20 mouse cellular contexts compared by ENCODE assay signal in genomic region chr3:41185305-41186097, GRCm38 (mm10).
DNase-seq lines count a peak whose midpoint lies in the region; ATAC-seq and TF ChIP-seq lines count a peak whose summit lies in the region.
"Had no signal": no experiment of that assay in that cellular context is flagged by ENCODE, and none has a peak within 500 bp of the region (broad histone marks: within the 10 kb centered on the region; RNA-seq: fewer than 3 reads in every experiment).

No protein-coding gene starts in this region.

- no peaks in the 10 kb centered on the region for H3K27me3 ChIP-seq in liver, adult 2 months (ENCODE audit: control insufficient read depth, insufficient read depth, low read length)
- no peaks in the 10 kb centered on the region for H3K27me3 ChIP-seq in liver, embryonic 11.5 days (replicated peaks; ENCODE audit: control insufficient read depth, insufficient read depth, low read length)
- H3K27me3 ChIP-seq in Patski, result no peaks in the 10 kb centered on the region
- H3K27me3 ChIP-seq in thymus, adult 2 months (ENCODE audit: control insufficient read depth, insufficient read depth, low read length), result no peaks in the 10 kb centered on the region
- H3K27me3 ChIP-seq: embryonic facial prominence, embryonic 15.5 days; hindbrain, embryonic 15.5 days; kidney, embryonic 15.5 days; midbrain, embryonic 12.5 days had no signal

- H3K9me3 ChIP-seq in liver, embryonic 11.5 days (ENCODE audit: control insufficient read depth, low read length), result no peaks in the 10 kb centered on the region
- H3K9me3 ChIP-seq: embryonic facial prominence, embryonic 15.5 days; hindbrain, embryonic 15.5 days; kidney, embryonic 15.5 days; limb, embryonic 13.5 days; midbrain, embryonic 12.5 days had no signal

- no peak overlapping the region for H3K4me2 ChIP-seq in liver, embryonic 11.5 days
- H3K4me2 ChIP-seq: embryonic facial prominence, embryonic 15.5 days; hindbrain, embryonic 15.5 days; kidney, embryonic 15.5 days; limb, embryonic 13.5 days; lung, embryonic 14.5 days; midbrain, embryonic 12.5 days had no signal

- no peaks in the 10 kb centered on the region for H3K36me3 ChIP-seq in liver, adult 2 months (ENCODE audit: control insufficient read depth, insufficient read depth, low read length)
- H3K36me3 ChIP-seq in liver, embryonic 11.5 days (ENCODE audit: control insufficient read depth, insufficient read depth, low read length), result no peaks in the 10 kb centered on the region
- H3K36me3 ChIP-seq in thymus, adult 2 months (ENCODE audit: control insufficient read depth, insufficient read depth, low read length), result no peaks in the 10 kb centered on the region
- H3K36me3 ChIP-seq: embryonic facial prominence, embryonic 15.5 days; hindbrain, embryonic 15.5 days; kidney, embryonic 15.5 days; limb, embryonic 13.5 days; midbrain, embryonic 12.5 days had no signal

- H3K27ac ChIP-seq in gastrocnemius, adult 2 months, result peak overlapping the region; percentile 61
- H3K27ac ChIP-seq in liver, adult 2 months (replicated peaks; ENCODE audit: insufficient read depth, low read depth, low read length), result no peak overlapping the region
- H3K27ac ChIP-seq in liver, embryonic 11.5 days (ENCODE audit: low read depth, low read length), result no peak overlapping the region
- no peak overlapping the region for H3K27ac ChIP-seq in thymus, adult 2 months (ENCODE audit: control insufficient read depth, insufficient read depth, low read length)
- H3K27ac ChIP-seq: embryonic facial prominence, embryonic 15.5 days; hindbrain, embryonic 15.5 days; kidney, embryonic 15.5 days; limb, embryonic 13.5 days; midbrain, embryonic 12.5 days; stomach, postnatal 0 days had no signal

- no peak for TF ChIP-seq CTCF in gastrocnemius, adult 2 months (IDR thresholded peaks at IDR 0.05)
- no peak for TF ChIP-seq CTCF in liver, adult 2 months (IDR thresholded peaks at IDR 0.05; ENCODE audit: low read depth, low read length)
- no peak for TF ChIP-seq CTCF in Patski (IDR thresholded peaks at IDR 0.05)
- TF ChIP-seq CTCF in thymus, adult 2 months (IDR thresholded peaks at IDR 0.05; ENCODE audit: borderline replicate concordance, control insufficient read depth, extremely low read depth, insufficient read depth, low read length, poor library complexity), result no peak

- DNase-seq in gastrocnemius, adult 2 months, result no peak
- no peak for DNase-seq in gastrocnemius, adult 8-10 months (ENCODE audit: low spot score in 2 of 2)
- peak; percentile 29 for DNase-seq in liver, adult 2 months (ENCODE audit: extremely low read depth, low read depth, low spot score)
- no peak for DNase-seq in liver, embryonic 11.5 days (ENCODE audit: low spot score)
- peak; percentile 44 for DNase-seq in 3134 (ENCODE audit: extremely low read depth, insufficient read length, low spot score)
- DNase-seq in Patski (ENCODE audit: low read depth, low spot score), result peak; percentile 80
- no peak for DNase-seq in thymus, adult 2 months
- no peak for DNase-seq in cerebellum, postnatal 14 days
- DNase-seq: adrenal gland, postnatal 36 days; cerebellum, adult 9-10 months; forebrain, postnatal 0 days; gastrocnemius, postnatal 36 days; layer of hippocampus, adult 9-11 months; lung, embryonic 14.5 days had no signal

- POLR2A ChIA-PET in Patski (lab: Charles Lee), result interaction anchor here (0.5 to 1.9 kb wide), 4 partner anchors 9 to 443 kb away, joined by 3 to 5 read pairs (median 4); no protein-coding TSS in a partner anchor

- 72% methylated on average over 10 of the region's 10 CpGs for whole genome bisulfite sequencing in liver, adult 2 months
- WGBS in liver, embryonic 11.5 days, result 67% methylated on average over 10 of the region's 10 CpGs
- 88% methylated on average over 10 of the region's 10 CpGs for WGBS in thymus, adult 2 months

- H3K4me3 ChIP-seq in gastrocnemius, adult 2 months, result no peak overlapping the region
- H3K4me3 ChIP-seq in liver, adult 2 months (ENCODE audit: insufficient read depth, low read depth, low read length), result no peak overlapping the region
- H3K4me3 ChIP-seq in liver, embryonic 11.5 days (ENCODE audit: low read depth, low read length), result no peak overlapping the region
- no peak overlapping the region for H3K4me3 ChIP-seq in thymus, adult 2 months (ENCODE audit: control insufficient read depth, insufficient read depth, low read length)
- H3K4me3 ChIP-seq: embryonic facial prominence, embryonic 15.5 days; hindbrain, embryonic 15.5 days; kidney, embryonic 15.5 days; limb, embryonic 13.5 days; midbrain, embryonic 12.5 days had no signal

- no peaks in the 10 kb centered on the region for H3K79me2 ChIP-seq in liver, adult 2 months (ENCODE audit: control insufficient read depth, insufficient read depth, low read length)

- CTCF ChIA-PET in Patski (lab: Charles Lee), result interaction anchor here (1.0 to 6.4 kb wide), 2 partner anchors 9 to 39 kb away, joined by 3 to 86 read pairs; no protein-coding TSS in a partner anchor

- no peaks in the 10 kb centered on the region for H3K4me1 ChIP-seq in liver, adult 2 months (ENCODE audit: control insufficient read depth, insufficient read depth, low read length)
- H3K4me1 ChIP-seq in liver, embryonic 11.5 days (replicated peaks; ENCODE audit: control insufficient read depth, insufficient read depth, low read length), result no peaks in the 10 kb centered on the region
- H3K4me1 ChIP-seq in thymus, adult 2 months (replicated peaks; ENCODE audit: control insufficient read depth, insufficient read depth, low read length), result no peaks in the 10 kb centered on the region
- H3K4me1 ChIP-seq: midbrain, embryonic 12.5 days had no signal

- no peak overlapping the region for H3K9ac ChIP-seq in liver, adult 2 months (ENCODE audit: low read depth, low read length)
- no peak overlapping the region for H3K9ac ChIP-seq in liver, embryonic 11.5 days (ENCODE audit: low read depth, low read length)
- H3K9ac ChIP-seq: embryonic facial prominence, embryonic 15.5 days; forebrain, postnatal 0 days; hindbrain, embryonic 15.5 days; kidney, embryonic 15.5 days; limb, embryonic 13.5 days; lung, embryonic 14.5 days; midbrain, embryonic 12.5 days had no signal

- ATAC-seq in liver, embryonic 11.5 days (replicated peaks; ENCODE audit: low FRiP score), result no peak
- ATAC-seq in Patski, result peak; percentile 58
- ATAC-seq: forebrain, postnatal 0 days had no signal

- intact Hi-C loops in gastrocnemius, adult 2 months (cut with DNase I), result loop anchor here (10.0 kb wide), 1 partner anchor 379 kb away; no protein-coding TSS in a partner anchor

- in situ Hi-C loops in Patski (cut with MboI; ENCODE audit: low pct_unique_long_range_greater_than_20kb), result no loop called here

- no peak for TF ChIP-seq POLR2A in liver, adult 2 months (IDR thresholded peaks at IDR 0.05; ENCODE audit: extremely low read depth, insufficient read depth, low read length)
- no peak for TF ChIP-seq POLR2A in thymus, adult 2 months (IDR thresholded peaks at IDR 0.05; ENCODE audit: control insufficient read depth, extremely low read depth, insufficient read depth, low read length, poor library complexity)

Comparison
In these comparisons a context has a peak if more than half of its experiments do, and no peak if none do; other contexts are left out.
1. DNase-seq: peak in liver, adult 2 months (single experiment), 3134 (single experiment) and Patski (single experiment); none in gastrocnemius, adult 2 months (single experiment), gastrocnemius, adult 8-10 months (0 of 2), liver, embryonic 11.5 days (single experiment), thymus, adult 2 months (single experiment) and cerebellum, postnatal 14 days (0 of 2).